Mouse (Mus musculus) regulatory T cell (primary cell): ENCODE measurements around the gene Hp.

Experiments used
- in situ Hi-C: fragments of 300-600 bp; cut with MboI, MseI; formaldehyde crosslinking; loops from one replicate; pipeline ENCODE4 v1.15.1; 2025; ENCODE audit warnings: high pct_unique_total_duplicates

The Hp gene

GRCm38 (mm10) chr8:109578900-109579301, at the start of gene Hp:
Gene Hp, minus strand, starts transcription at chr8:109579172.
- in situ Hi-C loops: no loop called here

- in situ Hi-C loops: no loop called here
These were observed 49.7 kb upstream of the Hp start for GRCm38 (mm10) chr8:109628638-109629037.

GRCm38 (mm10) chr8:109615569-109615968, 36.6 kb upstream of the Hp start:
- in situ Hi-C loops: no loop called here

GRCm38 (mm10) chr8:109614243-109615210, 35.6 kb upstream of the Hp start, which contains the start of gene Pkd1l3:
Gene Pkd1l3, plus strand, starts transcription at chr8:109614517.
- in situ Hi-C loops: no loop called here

GRCm38 (mm10) chr8:109609153-109609502, 30.2 kb upstream of the Hp start:
- in situ Hi-C loops: loop anchor here (5.0 kb wide), 1 partner anchor 83 kb away; the partner anchor contains the start of gene Ist1

GRCm38 (mm10) chr8:109608271-109609152, 29.5 kb upstream of the Hp start, which contains the start of gene Dhodh:
Gene Dhodh, minus strand, starts transcription at chr8:109608673.
- in situ Hi-C loops: loop anchor here (5.0 kb wide), 1 partner anchor 84 kb away; the partner anchor contains the start of gene Ist1

- in situ Hi-C loops: loop anchor here (5.0 kb wide), 1 partner anchor 85 kb away; the partner anchor contains the start of gene Ist1
These were observed 28.7 kb upstream of the Hp start for GRCm38 (mm10) chr8:109607650-109608049.

- in situ Hi-C loops: loop anchor here (5.0 kb wide), 1 partner anchor 86 kb away; the partner anchor contains the start of gene Ist1
These were observed 27.8 kb upstream of the Hp start for GRCm38 (mm10) chr8:109606725-109607124.

- in situ Hi-C loops: no loop called here
These were observed 16.9 kb upstream of the Hp start for GRCm38 (mm10) chr8:109595854-109596253.

GRCm38 (mm10) chr8:109593117-109593788, 14.3 kb upstream of the Hp start:
- in situ Hi-C loops: no loop called here

GRCm38 (mm10) chr8:109592164-109592563, 13.2 kb upstream of the Hp start:
- in situ Hi-C loops: no loop called here

GRCm38 (mm10) chr8:109591367-109591766, 12.4 kb upstream of the Hp start:
- in situ Hi-C loops: no loop called here

GRCm38 (mm10) chr8:109590901-109591300, 11.9 kb upstream of the Hp start:
- in situ Hi-C loops: no loop called here

- in situ Hi-C loops: no loop called here
These were observed 8.1 kb upstream of the Hp start for GRCm38 (mm10) chr8:109586972-109587504.

- in situ Hi-C loops: no loop called here
These were observed 6.7 kb upstream of the Hp start for GRCm38 (mm10) chr8:109585652-109586051.

- in situ Hi-C loops: no loop called here
These were observed 5.9 kb upstream of the Hp start for GRCm38 (mm10) chr8:109584830-109585229.

GRCm38 (mm10) chr8:109584293-109584692, 5.3 kb upstream of the Hp start:
- in situ Hi-C loops: no loop called here

GRCm38 (mm10) chr8:109576311-109576710, 2.7 kb downstream of the Hp start:
- in situ Hi-C loops: no loop called here

GRCm38 (mm10) chr8:109571139-109571538, 7.8 kb downstream of the Hp start:
- in situ Hi-C loops: loop anchor here (25.0 kb wide), 1 partner anchor 1041 kb away; the partner anchor contains the start of gene Vac14

GRCm38 (mm10) chr8:109565498-109566333, 13.3 kb downstream of the Hp start, which contains the start of the genes Dhx38 and Txnl4b:
Gene Dhx38, minus strand, starts transcription at chr8:109565861.
Gene Txnl4b, plus strand, starts transcription at chr8:109565892.
- in situ Hi-C loops: loop anchor here (25.0 kb wide), 1 partner anchor 1047 kb away; the partner anchor contains the start of gene Vac14
